Mouse (Mus musculus): ENCODE results near the gene Rapgef5.

DNA sequence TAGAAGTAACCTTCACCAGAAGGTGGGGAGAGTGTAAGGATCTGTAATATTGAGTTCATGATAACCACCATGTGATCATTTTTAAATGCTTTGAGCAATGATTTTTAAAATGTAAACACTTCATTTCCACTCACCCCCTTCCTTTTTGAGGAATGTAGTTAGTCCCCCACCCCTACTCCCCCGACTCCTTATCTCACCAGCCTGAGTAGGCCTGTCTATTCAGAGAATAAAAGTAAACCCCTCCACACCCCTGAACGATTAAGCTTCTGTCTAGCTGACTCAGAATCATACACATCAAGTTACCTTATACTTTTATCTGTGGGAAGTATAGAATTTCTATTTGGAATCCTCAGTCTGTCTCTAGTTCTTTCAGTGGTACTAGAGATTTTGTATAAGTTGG lies 81.9 kb downstream of the Rapgef5 start:
- TF ChIP-seq GATA1 (IDR thresholded peaks at IDR 0.05; ENCODE audit: low read length) = no peak
- no peak for TF ChIP-seq TAL1 (IDR thresholded peaks at IDR 0.05; ENCODE audit: low read length)
